Mouse (Mus musculus) spleen, adult 2 months (tissue): ENCODE measurements around the gene Tgfbr2.

Experiments
- CTCF ChIP-seq: fragments of 200-500 bp; IDR thresholded peaks from 2 replicates; pipeline ENCODE4 v1.5.1; 2011; ENCODE audit warnings: mild to moderate bottlenecking, inconsistent platforms; ENCODE audit not compliant: insufficient read depth, insufficient read length, insufficient replicate concordance; ENCODE audit errors: extremely low read depth
- POLR2A ChIP-seq: fragments of 200-500 bp; IDR thresholded peaks from 2 replicates; pipeline ENCODE4 v1.6.1; 2011; ENCODE audit warnings: low read depth, low read length, inconsistent platforms

DNA sequence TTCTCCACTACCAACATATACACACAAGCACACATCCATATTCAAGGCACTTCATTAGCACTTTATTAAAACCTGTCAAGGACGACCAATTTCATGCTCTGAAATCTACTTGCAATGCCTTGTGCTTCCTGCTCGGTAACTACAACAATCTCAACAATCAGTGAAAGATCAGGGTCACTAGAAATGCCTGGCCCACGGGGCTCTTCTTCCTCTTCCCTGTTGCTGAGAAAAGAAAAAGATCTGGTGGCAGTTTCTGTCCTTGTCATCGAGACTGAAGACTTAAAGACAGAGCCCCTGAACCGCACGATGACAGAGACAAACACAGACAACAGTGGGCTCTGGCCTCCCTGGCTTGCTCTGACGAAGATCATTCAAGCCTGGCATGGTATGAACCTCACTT, 35.6 kb downstream of the Tgfbr2 start:
- TF ChIP-seq POLR2A (no peak), CTCF (no peak)
